Mouse (Mus musculus): ENCODE measurements around the gene Gm44973.

- TF ChIP-seq CTCF (IDR thresholded peaks at IDR 0.05; ENCODE audit: low read depth) (no peak), EP300 (IDR thresholded peaks at IDR 0.05; ENCODE audit: low read depth) (no peak)
Observed at GRCm38 (mm10) chr7:5031496-5031895, 16.2 kb downstream of the Gm44973 start.
